Mouse (Mus musculus): ENCODE measurements at regions not wholly inside any gene's neighbourhood (a gene's known extent, or its start where the extent isn't known, plus 50 kb on each side); places are given as distances from the start of the nearest gene placed in this dataset.

DNA sequence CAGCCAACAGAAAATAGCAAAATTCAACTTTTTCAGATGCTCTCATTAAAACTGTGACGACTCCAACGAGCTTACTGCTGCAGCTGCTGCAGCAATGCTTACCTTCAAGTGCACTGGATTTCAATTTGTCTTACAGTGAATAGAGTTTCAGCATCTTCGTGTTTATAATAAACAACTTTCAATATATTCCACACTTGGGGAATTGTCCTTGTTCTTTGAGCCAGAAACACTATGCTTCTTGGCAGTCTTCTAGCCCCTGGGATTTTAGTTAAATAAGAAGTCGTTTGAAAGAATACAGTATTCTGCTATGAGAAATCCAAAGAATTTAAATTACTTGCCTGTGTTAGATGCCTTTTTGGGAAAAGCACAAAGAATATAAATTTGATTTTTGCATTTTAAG lies 381.9 kb upstream of the Kcnd2 start:
- intact Hi-C loops (cut with DNase I): no loop called here
- no peak for DNase-seq (ENCODE audit: low spot score in 2 of 2)

- DNase-seq (ENCODE audit: low spot score in 2 of 2): no peak
- intact Hi-C loops (cut with DNase I): loop anchor here (2.0 kb wide), 1 partner anchor 375 kb away; the partner anchor contains the start of gene Kcnd2
These were observed 375.2 kb upstream of the Kcnd2 start for GRCm38 (mm10) chr6:20840149-20840548.

All from left cerebral cortex, postnatal 36 days (tissue).